Mouse (Mus musculus) thymus, adult 2 months (tissue): ENCODE data around the gene Efcab6.

Experiments
- CTCF ChIP-seq: fragments of 200-500 bp; IDR thresholded peaks from 2 replicates; pipeline ENCODE4 v1.5.1; 2012; ENCODE audit warnings: mild to moderate bottlenecking, control low read depth, low read length, moderate library complexity, borderline replicate concordance; ENCODE audit not compliant: control insufficient read depth, poor library complexity, insufficient read depth; ENCODE audit errors: extremely low read depth
- POLR2A ChIP-seq: fragments of 200-500 bp; IDR thresholded peaks from 2 replicates; pipeline ENCODE4 v1.6.1; 2012; ENCODE audit warnings: mild to moderate bottlenecking, low read length, control low read depth, moderate library complexity; ENCODE audit not compliant: control insufficient read depth, poor library complexity, insufficient read depth; ENCODE audit errors: extremely low read depth

- TF ChIP-seq CTCF (no peak), POLR2A (no peak)
Measured at GRCm38 (mm10) chr15:83879845-83880244, 185.3 kb downstream of the Efcab6 start.
